Mouse (Mus musculus) kidney, adult 2 months (tissue): ENCODE data around the gene Chid1.

ENCODE experiments used
- CTCF ChIP-seq: fragments of 200-500 bp; conservative IDR thresholded peaks from 2 replicates; pipeline ENCODE4 v1.5.1; 2011; ENCODE audit warnings: low read depth, mild to moderate bottlenecking, control low read depth, low read length, moderate library complexity, mixed read lengths; ENCODE audit not compliant: insufficient read depth, insufficient read length
- POLR2A ChIP-seq: fragments of 200-500 bp; IDR thresholded peaks from one replicate; pipeline ENCODE4 v1.6.1; 2011; ENCODE audit warnings: low read depth, low read length, control low read depth

DNA sequence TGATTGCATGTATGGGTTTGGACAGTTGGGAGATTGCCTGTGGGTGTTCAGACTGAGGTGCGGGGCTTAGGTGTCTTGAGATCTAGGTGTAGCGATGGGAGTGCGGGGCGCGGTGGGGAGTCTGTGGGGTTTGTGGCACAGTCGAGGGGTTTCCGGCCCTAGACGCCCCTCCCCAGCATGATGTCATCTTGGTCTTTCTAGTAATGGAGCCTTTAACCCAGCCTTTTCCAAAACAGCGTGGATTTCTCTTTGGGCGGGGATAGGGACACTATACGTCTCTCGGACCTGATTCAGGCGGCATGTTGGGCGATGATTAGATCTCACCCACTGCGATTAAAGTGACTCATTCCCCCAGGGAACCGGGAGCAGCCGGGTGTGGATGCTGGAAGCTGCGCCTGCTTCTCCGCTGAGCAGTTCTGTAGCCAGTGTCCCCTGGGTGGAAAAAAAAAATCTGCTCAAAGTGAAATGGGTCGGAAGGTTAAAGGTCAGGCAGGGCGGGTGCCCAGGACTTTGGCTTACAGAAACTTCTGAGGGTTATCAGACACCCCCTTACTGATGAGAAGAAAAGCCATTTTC lies 23.3 kb upstream of the Chid1 start:
- TF ChIP-seq CTCF (no peak), POLR2A (no peak)
